ENCODE assay signal across 8 mouse cellular contexts in the genomic region with DNA sequence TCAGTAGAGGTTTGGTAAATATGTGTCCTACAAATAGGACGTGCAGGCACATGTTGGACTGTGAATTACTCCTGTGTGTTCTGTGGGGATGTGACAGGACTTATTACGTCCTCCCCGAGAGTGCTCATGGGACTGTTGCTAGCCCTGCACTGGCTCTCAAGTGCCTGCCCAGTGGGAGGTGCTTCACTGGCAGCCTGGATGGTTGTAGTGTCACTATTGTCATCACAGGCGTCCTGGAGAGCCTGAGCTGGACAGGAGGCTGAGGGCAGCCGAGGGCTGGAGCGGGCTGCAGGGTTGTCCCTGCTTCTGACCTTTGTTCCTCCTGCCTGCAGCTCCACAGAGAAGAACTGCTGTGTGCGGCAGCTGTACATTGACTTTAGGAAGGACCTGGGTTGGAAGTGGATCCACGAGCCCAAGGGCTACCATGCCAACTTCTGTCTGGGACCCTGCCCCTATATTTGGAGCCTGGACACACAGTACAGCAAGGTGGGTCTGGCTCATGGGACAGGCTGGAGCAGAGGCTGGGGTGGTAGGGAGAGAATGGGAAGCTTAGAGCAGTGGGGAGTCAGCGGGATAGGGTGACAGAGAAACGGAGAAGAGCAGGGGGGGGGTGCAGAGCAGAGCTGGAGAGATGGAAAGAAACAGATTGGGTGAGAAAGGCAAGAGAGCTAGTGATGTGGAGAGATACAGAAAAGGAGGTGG. TPM values are rescaled to one million over a fixed set of nuclear protein-coding genes. Genes with fewer than 3 reads are reported as not detected.
A peak's percentile ranks its signal among the peaks of the same experiment; 100 is the strongest.
DNase-seq lines count a peak whose midpoint lies in the region; ATAC-seq and TF ChIP-seq lines count a peak whose summit lies in the region.
"Had no signal": no experiment of that assay in that cellular context is flagged by ENCODE, and none has a peak within 500 bp of the region (broad histone marks: within the 10 kb centered on the region; RNA-seq: fewer than 3 reads in every experiment).

No protein-coding gene starts in this region.

- H3K9ac ChIP-seq in forebrain, postnatal 0 days = no peak overlapping the region
- no peak overlapping the region for H3K9ac ChIP-seq in hindbrain, postnatal 0 days (replicated peaks; ENCODE audit: low read length)
- peak overlapping the region; percentile 36; the same call in 1 of the 2 replicates for H3K9ac ChIP-seq in neural tube, embryonic 13.5 days

- H3K27ac ChIP-seq in forebrain, postnatal 0 days (ENCODE audit: low read depth, low read length) = no peak overlapping the region
- no peak overlapping the region for H3K27ac ChIP-seq in hindbrain, postnatal 0 days
- H3K27ac ChIP-seq in neural tube, embryonic 13.5 days (replicated peaks) = no peak overlapping the region

- no peak for ATAC-seq in megakaryocyte, adult 5-6 weeks (ENCODE audit: poor library complexity, severe bottlenecking)
- peak; percentile 25 for ATAC-seq in forebrain, postnatal 0 days
- peak; percentile 30; the same call in 1 of the 2 replicates for ATAC-seq in hindbrain, postnatal 0 days
- peak; percentile 21; the same call in 1 of the 2 replicates for ATAC-seq in neural tube, embryonic 13.5 days (ENCODE audit: low read depth)
- no peak for ATAC-seq in CD4-positive, CD25-positive, alpha-beta regulatory T cell, adult 4 months

- TF ChIP-seq CTCF in forebrain, postnatal 0 days (IDR thresholded peaks at IDR 0.05; ENCODE audit: low read depth) = no peak
- no peak for TF ChIP-seq CTCF in hindbrain, postnatal 0 days (IDR thresholded peaks at IDR 0.05; ENCODE audit: low read depth)

- 18% methylated on average over 10 of the region's 10 CpGs for WGBS in forebrain, postnatal 0 days
- WGBS in hindbrain, postnatal 0 days = 17% methylated on average over 10 of the region's 10 CpGs
- WGBS in neural tube, embryonic 13.5 days = 22% methylated on average over 10 of the region's 10 CpGs

- H3K27me3 ChIP-seq in megakaryocyte, embryonic 14.5 days (replicated peaks) = no peaks in the 10 kb centered on the region
- H3K27me3 ChIP-seq in forebrain, postnatal 0 days (ENCODE audit: insufficient read depth, low read length) = no peaks in the 10 kb centered on the region
- H3K27me3 ChIP-seq in hindbrain, postnatal 0 days (ENCODE audit: insufficient read depth, low read length) = no peaks in the 10 kb centered on the region
- peaks cover 10% of the 10 kb centered on the region for H3K27me3 ChIP-seq in neural tube, embryonic 13.5 days

- DNase-seq in forebrain, postnatal 0 days = no peak
- no peak for DNase-seq in hindbrain, postnatal 0 days (ENCODE audit: low spot score)
- DNase-seq in c-Kit-positive CD71-positive TER-119-positive erythroid progenitor cells, embryonic 14.5 days (ENCODE audit: low spot score) = no peak

- peak overlapping the region; percentile 76 for H3K4me2 ChIP-seq in forebrain, postnatal 0 days (ENCODE audit: low read depth)
- H3K4me2 ChIP-seq in hindbrain, postnatal 0 days (ENCODE audit: low read depth, low read length) = peak overlapping the region; percentile 63; the same call in 1 of the 2 replicates
- H3K4me2 ChIP-seq in neural tube, embryonic 13.5 days = peak overlapping the region; percentile 59

- H3K36me3 ChIP-seq in megakaryocyte, embryonic 14.5 days (replicated peaks; ENCODE audit: low read length) = peaks cover 99% of the 10 kb centered on the region
- no peaks in the 10 kb centered on the region for H3K36me3 ChIP-seq in forebrain, postnatal 0 days (ENCODE audit: insufficient read depth)
- H3K36me3 ChIP-seq in hindbrain, postnatal 0 days (ENCODE audit: insufficient read depth, low read length) = no peaks in the 10 kb centered on the region
- H3K36me3 ChIP-seq in neural tube, embryonic 13.5 days = no peaks in the 10 kb centered on the region

- H3K4me3 ChIP-seq in megakaryocyte, embryonic 14.5 days (replicated peaks) = peak overlapping the region; percentile 39
- peak overlapping the region; percentile 33; the same call in 1 of the 2 replicates for H3K4me3 ChIP-seq in forebrain, postnatal 0 days (ENCODE audit: low read depth, low read length)
- H3K4me3 ChIP-seq in hindbrain, postnatal 0 days (ENCODE audit: low read length) = no peak overlapping the region
- H3K4me3 ChIP-seq in neural tube, embryonic 13.5 days = peak overlapping the region; percentile 34; the same call in 1 of the 2 replicates
- H3K4me3 ChIP-seq: myocyte had no signal

- peaks cover 91% of the 10 kb centered on the region for H3K4me1 ChIP-seq in megakaryocyte, embryonic 14.5 days
- H3K4me1 ChIP-seq in forebrain, postnatal 0 days (ENCODE audit: insufficient read depth) = 0 out of 2 replicates have a peak, but pooled peaks cover 2% of the 10 kb centered on the region
- H3K4me1 ChIP-seq in hindbrain, postnatal 0 days (ENCODE audit: insufficient read depth, low read length) = 0 out of 2 replicates have a peak, but pooled peaks cover 3% of the 10 kb centered on the region
- peaks cover 18% of the 10 kb centered on the region for H3K4me1 ChIP-seq in neural tube, embryonic 13.5 days (replicated peaks)

- peaks cover 4% of the 10 kb centered on the region for H3K9me3 ChIP-seq in megakaryocyte, embryonic 14.5 days
- H3K9me3 ChIP-seq in forebrain, postnatal 0 days (ENCODE audit: low read length) = no peaks in the 10 kb centered on the region
- H3K9me3 ChIP-seq in hindbrain, postnatal 0 days (ENCODE audit: low read length) = no peaks in the 10 kb centered on the region
- no peaks in the 10 kb centered on the region for H3K9me3 ChIP-seq in neural tube, embryonic 13.5 days

RNA-seq across cellular contexts. Expression of a gene that starts 14.9 kb away (rescaled TPM):
- 30.5 and 39.5 TPM in 2 replicates for polyA plus RNA-seq in megakaryocyte, embryonic 14.5 days (2012; ENCODE audit: insufficient read depth, low replicate concordance)
- total RNA-seq in megakaryocyte, adult 5-6 weeks (2015) = 30.5 and 30.9 TPM in 2 replicates
- total RNA-seq in megakaryocyte, adult 5-6 weeks (2017) = 18.3 and 22.9 TPM in 2 replicates
- total RNA-seq in forebrain, postnatal 0 days (2014; rRNA removed) = 21.1 and 37.6 TPM in 2 replicates
- 31.7 and 32.0 TPM in 2 replicates for polyA plus RNA-seq in forebrain, postnatal 0 days (2015; fragmentation: Nextera tagmentation; extraction: Ambion mirVana)
- 41.2 and 43.1 TPM in 2 replicates for total RNA-seq in hindbrain, postnatal 0 days (2014; rRNA removed)
- 23.1 and 26.6 TPM in 2 replicates for polyA plus RNA-seq in hindbrain, postnatal 0 days (2015; fragmentation: Nextera tagmentation; extraction: Ambion mirVana)
- polyA plus RNA-seq in neural tube, embryonic 13.5 days (2015; fragmentation: Nextera tagmentation; extraction: Ambion mirVana) = 33.0 and 38.2 TPM in 2 replicates
- polyA plus RNA-seq in CD4-positive, CD25-positive, alpha-beta regulatory T cell, adult 4 months (2017; shearing (Covaris generic)) = 10 to 100 TPM; 36.5 to 68.4 TPM

RNA-seq across cellular contexts. Expression of a gene that starts 17.1 kb away (rescaled TPM):
- 4,315 and 7,169 TPM in 2 replicates for polyA plus RNA-seq in megakaryocyte, embryonic 14.5 days (2012; ENCODE audit: insufficient read depth, low replicate concordance)
- total RNA-seq in megakaryocyte, adult 5-6 weeks (2015) = 281 and 286 TPM in 2 replicates
- 42.2 and 47.4 TPM in 2 replicates for total RNA-seq in megakaryocyte, adult 5-6 weeks (2017)
- total RNA-seq in forebrain, postnatal 0 days (2014; rRNA removed) = 1.6 and 3.1 TPM in 2 replicates
- polyA plus RNA-seq in forebrain, postnatal 0 days (2015; fragmentation: Nextera tagmentation; extraction: Ambion mirVana) = 0.39 and 0.56 TPM in 2 replicates
- total RNA-seq in hindbrain, postnatal 0 days (2014; rRNA removed) = 2.3 and 2.4 TPM in 2 replicates
- polyA plus RNA-seq in hindbrain, postnatal 0 days (2015; fragmentation: Nextera tagmentation; extraction: Ambion mirVana) = 0.76 and 0.98 TPM in 2 replicates
- polyA plus RNA-seq in neural tube, embryonic 13.5 days (2015; fragmentation: Nextera tagmentation; extraction: Ambion mirVana) = 1.2 and 2.1 TPM in 2 replicates
- polyA plus RNA-seq in CD4-positive, CD25-positive, alpha-beta regulatory T cell, adult 4 months (2017; shearing (Covaris generic)) = 1 to 10 TPM; 6.9 to 9.7 TPM

RNA-seq across cellular contexts. Expression of a gene that starts 23.4 kb away (rescaled TPM):
- polyA plus RNA-seq in megakaryocyte, embryonic 14.5 days (2012; ENCODE audit: insufficient read depth, low replicate concordance) = 89.8 and 105 TPM in 2 replicates
- 24.8 and 32.0 TPM in 2 replicates for total RNA-seq in megakaryocyte, adult 5-6 weeks (2015)
- 26.7 and 44.6 TPM in 2 replicates for total RNA-seq in megakaryocyte, adult 5-6 weeks (2017)
- 15.7 and 15.8 TPM in 2 replicates for total RNA-seq in forebrain, postnatal 0 days (2014; rRNA removed)
- polyA plus RNA-seq in forebrain, postnatal 0 days (2015; fragmentation: Nextera tagmentation; extraction: Ambion mirVana) = 58.2 and 60.1 TPM in 2 replicates
- 29.5 and 51.3 TPM in 2 replicates for total RNA-seq in hindbrain, postnatal 0 days (2014; rRNA removed)
- polyA plus RNA-seq in hindbrain, postnatal 0 days (2015; fragmentation: Nextera tagmentation; extraction: Ambion mirVana) = 50.8 and 55.6 TPM in 2 replicates
- polyA plus RNA-seq in neural tube, embryonic 13.5 days (2015; fragmentation: Nextera tagmentation; extraction: Ambion mirVana) = 33.6 and 42.6 TPM in 2 replicates
- polyA plus RNA-seq in CD4-positive, CD25-positive, alpha-beta regulatory T cell, adult 4 months (2017; shearing (Covaris generic)) = 10 to 100 TPM; 46.8 to 72.8 TPM

RNA-seq across cellular contexts. Expression of a gene that starts 29.0 kb away (rescaled TPM):
- polyA plus RNA-seq in megakaryocyte, embryonic 14.5 days (2012; ENCODE audit: insufficient read depth, low replicate concordance) = 4.3 and 4.7 TPM in 2 replicates
- total RNA-seq in megakaryocyte, adult 5-6 weeks (2015) = 0.68 and 0.91 TPM in 2 replicates
- total RNA-seq in megakaryocyte, adult 5-6 weeks (2017) = not detected in 2 replicates
- total RNA-seq in forebrain, postnatal 0 days (2014; rRNA removed) = 32.8 and 40.3 TPM in 2 replicates
- 40.9 and 61.4 TPM in 2 replicates for polyA plus RNA-seq in forebrain, postnatal 0 days (2015; fragmentation: Nextera tagmentation; extraction: Ambion mirVana)
- total RNA-seq in hindbrain, postnatal 0 days (2014; rRNA removed) = 62.1 and 115 TPM in 2 replicates
- 182 and 185 TPM in 2 replicates for polyA plus RNA-seq in hindbrain, postnatal 0 days (2015; fragmentation: Nextera tagmentation; extraction: Ambion mirVana)
- 13.1 and 14.3 TPM in 2 replicates for polyA plus RNA-seq in neural tube, embryonic 13.5 days (2015; fragmentation: Nextera tagmentation; extraction: Ambion mirVana)
- 10 to 100 TPM; 15.2 to 31.5 TPM for polyA plus RNA-seq in CD4-positive, CD25-positive, alpha-beta regulatory T cell, adult 4 months (2017; shearing (Covaris generic))

RNA-seq across cellular contexts. Expression of a gene that starts 45.0 kb away (rescaled TPM):
- polyA plus RNA-seq in megakaryocyte, embryonic 14.5 days (2012; ENCODE audit: insufficient read depth, low replicate concordance) = 233 and 501 TPM in 2 replicates
- total RNA-seq in megakaryocyte, adult 5-6 weeks (2015) = 31.5 and 33.7 TPM in 2 replicates
- total RNA-seq in megakaryocyte, adult 5-6 weeks (2017) = 19.4 and 20.9 TPM in 2 replicates
- total RNA-seq in forebrain, postnatal 0 days (2014; rRNA removed) = 22.9 and 24.9 TPM in 2 replicates
- 33.9 and 35.2 TPM in 2 replicates for polyA plus RNA-seq in forebrain, postnatal 0 days (2015; fragmentation: Nextera tagmentation; extraction: Ambion mirVana)
- 27.9 and 33.9 TPM in 2 replicates for total RNA-seq in hindbrain, postnatal 0 days (2014; rRNA removed)
- polyA plus RNA-seq in hindbrain, postnatal 0 days (2015; fragmentation: Nextera tagmentation; extraction: Ambion mirVana) = 36.5 and 39.2 TPM in 2 replicates
- polyA plus RNA-seq in neural tube, embryonic 13.5 days (2015; fragmentation: Nextera tagmentation; extraction: Ambion mirVana) = 41.8 and 45.1 TPM in 2 replicates
- polyA plus RNA-seq in CD4-positive, CD25-positive, alpha-beta regulatory T cell, adult 4 months (2017; shearing (Covaris generic)) = 100 to 1,000 TPM in 1 of 2 experiments, 10 to 100 TPM in 1; 97.0 to 157 TPM

Comparison
In these comparisons a context has a peak if more than half of its experiments do, and no peak if none do; other contexts are left out.
1. ATAC-seq: peak in forebrain, postnatal 0 days (single experiment), hindbrain, postnatal 0 days (single experiment) and neural tube, embryonic 13.5 days (single experiment); none in megakaryocyte, adult 5-6 weeks (single experiment) and CD4-positive, CD25-positive, alpha-beta regulatory T cell, adult 4 months (single experiment).
2. RNA of a gene that starts 17.1 kb away (polyA plus RNA-seq): 4,315 to 7,169 TPM in megakaryocyte, embryonic 14.5 days; 6.9 to 9.7 TPM in CD4-positive, CD25-positive, alpha-beta regulatory T cell, adult 4 months, 1.2 to 2.1 TPM in neural tube, embryonic 13.5 days, 0.76 to 0.98 TPM in hindbrain, postnatal 0 days and 0.39 to 0.56 TPM in forebrain, postnatal 0 days; every median in the first group is over 100 times any median in the second.
3. Peak in every context shown above with its lines, with median percentiles within 50 percentile points of each other: H3K4me2 ChIP-seq.